Mouse (Mus musculus): ENCODE results near the gene Nlgn2.

Nlgn2 gene

DNA sequence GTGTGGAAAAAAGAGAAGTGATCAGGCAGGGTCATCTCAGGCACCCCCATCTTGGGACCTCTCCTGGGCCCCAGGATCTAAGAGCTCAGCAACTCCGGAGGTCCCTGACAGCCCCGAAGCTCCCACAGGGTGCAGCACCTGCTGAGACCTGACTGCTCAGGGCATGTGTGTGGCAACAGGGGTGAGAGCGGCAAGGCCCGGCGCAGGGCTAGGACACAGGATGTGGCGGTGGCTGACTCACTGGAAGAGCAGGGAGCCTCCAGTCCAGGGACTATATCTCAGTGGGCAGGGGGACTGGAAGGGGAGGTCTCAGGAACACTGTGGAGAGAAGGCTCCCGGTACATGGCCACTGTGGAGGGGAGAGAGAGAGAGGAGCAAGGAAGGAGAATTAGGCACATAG lies 39.7 kb downstream of the Nlgn2 start:
- in situ Hi-C loops (cut with MboI, MseI), result loop anchor here (25.0 kb wide), 1 partner anchor 1611 kb away; no protein-coding TSS in a partner anchor

DNA sequence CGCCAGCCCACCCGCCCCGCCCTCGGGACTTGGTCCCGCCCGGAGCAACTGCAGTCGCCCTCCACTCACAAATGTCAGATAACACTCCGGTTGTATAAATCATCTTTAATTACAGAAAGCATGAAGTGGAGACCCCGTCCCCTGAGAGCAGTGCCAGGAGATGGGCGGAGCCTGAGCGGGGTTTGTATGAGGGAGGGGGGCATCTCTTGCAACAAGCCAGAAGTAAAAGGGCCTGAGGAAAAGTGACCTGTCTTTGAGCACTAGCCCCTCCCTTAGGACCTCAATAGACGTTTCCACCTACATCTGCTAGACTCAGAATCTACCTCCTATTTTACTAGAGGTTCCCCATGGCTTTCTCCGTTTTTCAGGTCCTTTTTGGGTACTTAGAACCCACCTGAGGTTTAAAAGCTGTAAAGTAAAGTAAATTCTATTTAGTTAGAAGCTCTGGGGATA lies 41.6 kb downstream of the Nlgn2 start:
- in situ Hi-C loops (cut with MboI, MseI), result loop anchor here (25.0 kb wide), 1 partner anchor 1609 kb away; no protein-coding TSS in a partner anchor

DNA sequence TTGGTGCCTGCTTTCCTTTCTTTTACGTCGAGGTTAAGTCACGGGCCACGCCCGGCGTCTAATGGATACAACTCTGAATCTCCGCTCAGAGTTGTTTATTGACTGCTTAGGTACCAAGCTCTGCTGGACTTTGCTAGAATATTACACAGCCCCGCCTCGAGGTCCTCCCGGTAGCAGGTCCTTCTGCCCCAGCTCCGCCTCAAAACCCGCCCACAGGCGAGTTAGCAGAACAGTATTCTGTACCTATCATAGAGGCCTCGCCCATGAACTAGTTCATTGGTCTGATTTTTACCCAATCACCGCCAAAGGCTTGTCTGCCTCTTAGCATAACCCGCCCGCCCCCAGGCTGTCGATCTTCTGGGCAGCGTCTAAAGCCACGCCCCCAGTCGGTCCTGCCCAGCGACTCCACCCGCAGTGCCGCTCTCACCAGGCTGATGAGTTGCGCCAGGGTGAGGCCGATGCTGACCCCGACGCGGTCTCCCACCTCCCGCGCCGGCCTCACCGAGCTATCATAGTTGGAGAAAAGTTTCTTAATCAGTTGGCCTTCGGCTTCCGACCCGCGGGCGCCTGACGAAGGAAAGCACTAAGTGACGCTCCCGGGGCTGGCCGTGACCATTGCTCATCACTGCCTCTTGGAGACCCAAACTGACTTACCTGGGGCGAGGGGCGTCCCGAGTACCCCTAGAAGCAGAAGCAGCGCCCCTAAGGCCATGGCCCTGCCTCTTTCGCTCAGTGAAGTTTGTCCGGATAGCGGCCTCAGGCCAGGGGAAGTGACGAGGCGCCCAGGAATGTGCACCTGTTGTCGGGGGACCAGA lies 42.2 kb downstream of the Nlgn2 start, which contains the start of gene Chrnb1:
Chrnb1 (minus strand) TSS at position 776 of the 815 bp plus-strand sequence.
- in situ Hi-C loops (cut with MboI, MseI), result loop anchor here (25.0 kb wide), 1 partner anchor 1608 kb away; no protein-coding TSS in a partner anchor

DNA sequence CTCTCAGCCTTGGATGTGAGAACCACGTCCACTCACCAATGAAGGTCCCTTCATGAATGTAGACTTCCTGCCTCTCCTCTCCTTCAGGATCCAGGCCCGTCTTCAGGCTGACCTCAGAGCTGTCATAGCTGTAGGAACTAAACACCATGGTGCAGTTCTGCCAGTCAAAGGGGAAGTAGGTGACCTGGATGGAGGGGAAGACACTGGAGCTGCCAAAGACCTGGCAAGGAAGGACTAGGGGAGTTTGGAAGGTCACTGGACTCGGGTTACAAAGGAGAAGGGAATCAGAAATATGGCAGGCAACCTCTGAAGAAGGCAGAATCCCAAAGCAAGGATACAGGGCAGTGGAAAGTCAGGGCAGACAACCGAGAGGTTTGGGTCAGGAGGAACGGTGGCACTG lies 44.2 kb downstream of the Nlgn2 start:
- in situ Hi-C loops (cut with MboI, MseI), result loop anchor here (25.0 kb wide), 1 partner anchor 1606 kb away; no protein-coding TSS in a partner anchor

DNA sequence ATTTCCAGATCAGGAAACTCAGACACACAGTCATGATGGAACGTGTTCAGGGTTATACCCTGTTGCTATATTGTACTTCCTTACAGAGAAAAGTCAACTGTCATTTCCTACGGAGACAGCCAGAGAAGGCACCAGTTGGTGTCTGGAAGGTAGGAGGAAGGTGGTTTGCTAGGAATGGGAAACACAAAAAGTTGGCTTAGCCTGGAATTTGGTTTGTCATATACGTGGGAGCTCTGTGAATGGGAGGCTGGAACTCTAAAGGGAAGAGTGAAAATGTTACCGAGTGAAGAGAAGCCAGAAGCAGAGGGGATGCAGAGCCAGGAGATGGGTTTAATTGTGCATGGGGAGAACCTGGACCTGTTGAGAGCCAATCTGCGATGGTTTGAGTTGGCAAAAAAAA lies 46.2 kb downstream of the Nlgn2 start:
- in situ Hi-C loops (cut with MboI, MseI), result loop anchor here (25.0 kb wide), 1 partner anchor 1604 kb away; no protein-coding TSS in a partner anchor

DNA sequence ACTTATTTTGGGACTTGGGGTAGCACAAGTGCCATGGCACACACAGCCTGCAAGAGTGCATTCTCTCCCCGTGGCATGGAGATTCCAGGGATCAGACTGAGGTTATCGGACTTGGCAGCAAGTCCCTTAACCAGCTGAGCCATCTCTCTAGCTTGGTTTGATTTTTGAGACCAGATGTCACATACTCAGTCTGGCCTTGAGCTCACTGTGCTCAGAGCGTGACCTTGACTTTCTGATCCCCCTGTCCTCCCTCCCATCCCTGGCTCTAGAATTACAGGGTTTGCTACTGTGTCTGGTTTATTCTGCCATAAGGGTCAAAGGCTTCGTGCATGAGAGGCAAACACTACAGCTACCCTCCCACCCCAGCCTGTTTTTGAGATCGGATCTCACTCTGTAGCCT lies 48.2 kb downstream of the Nlgn2 start:
- in situ Hi-C loops (cut with MboI, MseI), result loop anchor here (25.0 kb wide), 1 partner anchor 1602 kb away; no protein-coding TSS in a partner anchor

DNA sequence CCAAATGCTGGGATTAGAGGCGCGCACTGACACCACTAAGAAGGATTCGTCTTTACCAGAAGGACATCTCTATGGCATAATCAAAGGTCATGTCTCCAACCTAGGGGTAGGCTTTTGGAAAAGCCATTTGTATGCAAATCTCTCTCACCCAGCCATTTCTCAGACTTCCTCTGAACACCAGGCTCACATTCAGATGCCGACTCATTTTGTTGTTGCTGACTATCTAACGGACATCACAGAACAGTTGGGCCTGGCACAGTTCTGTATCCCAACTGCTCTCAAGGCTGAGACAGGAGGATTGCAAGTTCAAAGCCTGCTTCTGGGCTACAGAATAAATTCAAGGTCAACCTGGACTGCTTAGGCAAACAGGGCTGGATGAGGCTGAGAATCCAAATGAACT lies 50.3 kb downstream of the Nlgn2 start:
- in situ Hi-C loops (cut with MboI, MseI), result loop anchor here (25.0 kb wide), 1 partner anchor 1600 kb away; no protein-coding TSS in a partner anchor

DNA sequence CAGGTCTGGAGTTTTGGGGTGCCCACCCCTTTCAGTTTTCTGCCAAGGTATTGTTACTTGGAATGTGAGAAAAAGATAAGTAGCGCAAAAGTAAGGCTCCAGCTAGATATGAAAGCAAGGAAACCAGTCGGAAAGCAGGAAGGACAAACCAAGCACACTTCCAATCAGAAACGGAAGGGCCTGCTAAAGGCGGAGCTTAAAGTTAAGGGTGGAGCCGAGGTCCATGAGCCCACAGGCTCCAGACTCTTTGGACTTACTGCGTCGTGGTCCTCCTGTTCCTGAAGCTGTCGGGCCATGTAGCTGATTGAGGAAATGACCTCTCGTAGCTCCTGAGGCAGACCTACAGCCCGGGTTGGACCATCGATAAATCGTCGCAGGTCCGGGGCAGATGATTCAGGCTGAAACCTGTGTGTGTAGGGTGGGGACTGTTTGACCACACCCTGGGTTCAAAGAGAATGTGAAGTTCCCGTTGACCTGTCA lies 52.8 kb downstream of the Nlgn2 start:
- in situ Hi-C loops (cut with MboI, MseI), result loop anchor here (25.0 kb wide), 1 partner anchor 1598 kb away; no protein-coding TSS in a partner anchor

DNA sequence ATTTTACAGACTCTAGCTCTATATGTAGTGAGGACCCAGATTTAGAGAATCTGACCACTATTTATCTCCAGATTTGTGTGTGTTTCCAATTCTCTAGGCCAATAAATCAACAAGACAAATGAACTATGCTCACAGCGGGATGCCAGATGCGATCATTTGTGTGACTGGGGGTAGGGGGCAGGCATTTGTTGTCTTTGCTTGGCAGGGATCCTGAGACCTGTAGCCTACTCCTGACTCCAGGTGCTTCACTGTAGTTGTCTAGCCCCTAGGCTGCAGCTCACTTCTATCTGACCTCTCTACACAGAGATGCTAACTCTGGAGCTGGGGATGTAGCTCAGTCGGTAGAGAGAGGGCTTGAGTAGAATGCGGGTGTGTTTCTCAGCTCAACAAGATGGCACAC lies 55.8 kb downstream of the Nlgn2 start:
- in situ Hi-C loops (cut with MboI, MseI), result loop anchor here (25.0 kb wide), 1 partner anchor 1595 kb away; no protein-coding TSS in a partner anchor

DNA sequence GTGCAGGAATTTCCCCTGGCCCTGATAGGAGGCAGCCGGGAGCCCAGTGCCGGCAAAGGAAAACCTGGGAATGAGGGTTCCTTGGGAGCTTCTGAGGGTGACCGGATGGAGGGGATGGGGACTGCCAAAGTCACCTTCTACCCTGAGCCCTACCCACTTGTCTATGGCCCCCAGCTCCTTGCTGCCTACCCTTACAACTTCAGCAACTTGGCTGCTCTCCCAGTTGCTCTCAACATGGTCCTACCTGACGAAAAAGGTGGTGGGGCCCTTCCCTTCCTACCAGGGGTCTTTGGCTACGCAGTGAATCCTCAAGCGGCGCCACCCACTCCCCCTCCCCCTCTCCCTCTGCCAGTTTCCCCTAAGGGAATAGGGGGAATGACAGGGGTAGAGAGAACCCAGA lies 58.6 kb downstream of the Nlgn2 start:
- in situ Hi-C loops (cut with MboI, MseI), result loop anchor here (25.0 kb wide), 1 partner anchor 1592 kb away; no protein-coding TSS in a partner anchor

DNA sequence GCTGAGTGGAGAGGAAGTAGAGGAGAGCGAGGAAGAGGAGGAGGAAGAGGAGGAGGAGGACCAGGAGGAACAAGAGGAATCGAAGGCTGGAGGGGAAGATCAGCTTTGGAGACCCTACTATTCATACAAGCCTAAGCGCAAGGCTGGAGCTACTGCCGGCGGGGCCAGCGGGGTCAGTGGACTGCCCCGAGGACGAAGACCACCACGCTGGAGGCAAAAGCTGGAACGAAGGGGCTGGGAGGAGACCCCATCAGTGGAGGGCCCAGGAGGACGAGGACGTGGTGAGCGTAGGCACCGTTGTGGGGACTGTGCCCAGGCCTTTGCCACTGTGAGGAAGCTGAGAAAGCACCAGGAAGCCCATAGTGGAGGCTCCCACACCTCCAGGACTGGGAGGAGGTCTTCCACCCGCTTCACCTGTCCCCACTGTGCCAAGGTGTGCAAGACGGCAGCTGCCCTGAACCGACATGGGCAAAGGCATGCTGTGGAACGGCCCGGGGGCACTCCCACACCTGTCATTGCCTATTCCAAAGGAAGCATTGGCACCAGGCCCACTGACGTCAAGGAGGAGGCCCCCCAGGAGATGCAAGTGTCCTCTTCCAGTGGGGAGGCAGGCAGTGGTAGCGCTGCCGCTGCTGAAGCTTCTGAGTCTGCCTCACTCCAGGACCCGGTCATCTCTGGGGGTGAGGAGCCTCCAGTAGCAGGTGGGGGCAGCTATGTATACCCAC lies 59.2 kb downstream of the Nlgn2 start:
- in situ Hi-C loops (cut with MboI, MseI), result loop anchor here (25.0 kb wide), 1 partner anchor 1591 kb away; no protein-coding TSS in a partner anchor

DNA sequence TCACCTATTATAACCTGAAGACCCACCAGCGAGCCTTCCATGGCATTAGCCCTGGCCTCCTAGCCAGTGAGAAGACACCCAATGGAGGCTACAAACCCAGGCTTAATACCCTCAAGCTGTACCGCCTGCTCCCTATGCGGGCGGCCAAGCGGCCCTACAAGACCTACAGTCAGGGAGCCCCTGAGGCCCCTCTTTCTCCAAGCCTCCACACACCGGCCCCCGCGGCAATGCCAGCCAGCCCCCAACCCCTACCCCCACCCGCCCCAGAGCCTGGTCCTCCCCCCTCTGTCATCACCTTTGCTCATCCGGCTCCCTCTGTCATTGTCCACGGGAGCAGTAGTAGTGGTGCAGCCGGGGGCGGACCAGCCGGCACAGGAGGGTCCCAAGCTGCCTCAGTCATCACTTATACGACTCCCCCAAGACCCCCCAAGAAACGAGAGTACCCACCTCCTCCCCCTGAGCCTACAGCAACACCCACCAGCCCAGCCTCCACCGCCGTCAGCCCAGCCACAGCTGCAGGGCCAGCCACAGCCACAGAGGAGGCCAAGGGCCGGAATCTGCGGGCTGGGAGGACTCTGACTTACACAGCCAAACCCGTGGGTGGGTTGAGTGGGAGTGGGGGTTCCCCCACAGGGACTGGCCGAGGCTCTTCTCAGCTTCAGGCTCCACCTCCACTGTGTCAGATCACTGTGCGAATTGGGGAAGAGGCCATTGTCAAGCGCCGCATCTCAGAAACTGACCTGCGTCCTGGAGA lies 59.9 kb downstream of the Nlgn2 start:
- in situ Hi-C loops (cut with MboI, MseI), result loop anchor here (25.0 kb wide), 1 partner anchor 1590 kb away; no protein-coding TSS in a partner anchor

DNA sequence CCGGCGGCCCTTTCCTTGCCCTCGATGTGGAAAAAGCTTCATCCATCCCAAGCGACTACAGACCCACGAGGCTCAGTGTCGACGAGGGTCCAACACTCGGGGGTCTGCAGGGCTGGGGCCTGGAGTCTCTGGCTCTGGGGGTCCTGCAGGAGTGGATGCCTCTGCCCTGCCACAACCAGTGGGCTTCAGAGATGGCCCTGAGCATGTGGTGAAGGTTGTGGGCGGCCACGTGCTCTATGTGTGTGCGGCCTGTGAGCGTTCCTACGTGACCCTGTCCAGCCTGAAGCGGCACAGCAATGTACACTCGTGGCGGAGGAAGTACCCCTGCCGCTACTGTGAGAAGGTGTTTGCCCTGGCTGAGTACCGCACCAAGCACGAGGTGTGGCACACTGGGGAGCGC lies 61.1 kb downstream of the Nlgn2 start:
- in situ Hi-C loops (cut with MboI, MseI), result loop anchor here (25.0 kb wide), 1 partner anchor 1589 kb away; no protein-coding TSS in a partner anchor

DNA sequence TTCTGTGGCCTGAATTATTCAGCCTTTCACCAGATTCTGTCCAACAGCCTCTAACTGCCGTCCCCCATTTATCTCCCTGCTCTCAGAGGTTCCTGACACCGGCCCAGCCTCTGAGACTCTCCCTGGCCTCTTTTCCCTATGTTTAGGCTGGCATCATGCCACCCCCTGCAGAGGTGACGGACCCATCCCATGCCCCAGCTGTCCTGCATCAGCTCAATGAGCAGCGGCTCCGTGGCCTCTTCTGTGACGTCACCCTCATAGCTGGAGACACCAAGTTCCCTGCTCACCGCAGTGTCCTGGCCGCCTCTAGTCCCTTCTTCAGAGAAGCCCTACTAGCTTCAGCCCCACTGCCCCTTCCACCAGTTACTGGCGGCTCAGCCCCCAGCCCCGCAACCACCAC lies 61.9 kb downstream of the Nlgn2 start:
- in situ Hi-C loops (cut with MboI, MseI), result loop anchor here (25.0 kb wide), 1 partner anchor 1588 kb away; no protein-coding TSS in a partner anchor

DNA sequence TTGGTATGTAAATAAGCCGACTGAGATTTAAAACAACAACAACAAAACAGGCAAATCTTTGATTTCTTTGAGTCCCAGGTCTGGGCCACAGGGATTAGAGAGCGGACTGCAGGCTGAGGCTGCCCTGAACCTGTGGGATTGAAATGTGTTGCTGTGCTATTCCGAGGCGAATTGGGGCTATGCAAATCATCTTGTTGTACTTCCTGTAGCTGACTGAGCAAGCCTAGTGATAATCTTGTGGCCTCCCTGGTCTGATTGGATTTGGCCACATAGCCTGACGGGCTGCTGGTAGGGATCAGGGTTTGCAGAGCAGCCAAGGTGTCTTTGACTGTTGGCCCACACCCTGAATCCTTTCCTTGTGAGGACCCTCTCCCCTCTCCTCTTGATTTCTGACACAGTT lies 62.6 kb downstream of the Nlgn2 start:
- in situ Hi-C loops (cut with MboI, MseI), result loop anchor here (25.0 kb wide), 1 partner anchor 1588 kb away; no protein-coding TSS in a partner anchor
